Mouse (Mus musculus) spleen, adult 10 weeks (tissue): Measurements from ENCODE around the gene Zfp472. TPM values are rescaled to one million over a fixed set of nuclear protein-coding genes. Genes with fewer than 3 reads are reported as not detected.

Experiments used
- polyA plus RNA-seq: library from polyadenylated mRNA; stranded (reverse); fragments of 350-450 nt; fragmentation: Illumina TruSeq; extraction: RNeasy Lipid Tissue Mini Kit (QIAGEN cat#74804); gene quantifications from one replicate; pipeline ENCODE4 v1.2.3, GENCODE M21; 2015; ENCODE audit warnings: low replicate concordance; ENCODE audit not compliant: insufficient read depth

Gene Zfp472
- 28.0 TPM for polyA plus RNA-seq

GRCm38 (mm10) chr17:32965623-32966290, at the start of gene Zfp472:
Gene Zfp472 (plus strand): TSS chr17:32965814.

DNA sequence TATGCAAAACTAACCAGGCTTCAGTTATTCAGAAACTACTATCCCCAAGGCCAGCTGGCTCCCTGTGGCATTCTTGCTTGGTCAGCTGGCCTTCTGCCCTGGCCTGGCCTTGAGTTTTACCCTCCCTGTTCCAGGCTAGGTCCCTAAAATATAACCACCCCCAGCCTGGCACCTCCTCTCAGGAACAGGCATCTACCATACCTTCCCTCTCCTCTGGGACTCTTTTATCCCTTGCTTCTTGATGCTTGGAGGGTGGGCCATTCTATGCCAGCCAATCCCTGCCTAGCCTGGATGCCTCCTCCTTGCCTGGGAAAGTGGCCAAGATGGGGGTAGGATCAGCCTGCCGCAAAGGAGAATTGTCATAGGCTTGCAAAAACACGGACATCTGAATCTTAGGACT, 48.5 kb upstream of the Zfp472 start, which contains the start of gene Cyp4f14:
TSS of gene Cyp4f14 (minus strand) at position 212 of the 400 bp plus-strand sequence.

GRCm38 (mm10) chr17:32947215-32947914, 18.2 kb upstream of the Zfp472 start, which contains the start of gene Cyp4f13:
Gene Cyp4f13 (minus strand): TSS chr17:32947402.

GRCm38 (mm10) chr17:32992699-32993474, 27.3 kb downstream of the Zfp472 start, which contains the start of gene Zfp952:
Gene Zfp952 (plus strand): TSS chr17:32993129.

Other genes with a start within 250 kb of the Zfp472 start
- 82.0 TPM for gene Zfp871, start 177.5 kb upstream of the Zfp472 start, polyA plus RNA-seq
- 1.0 TPM for gene Zfp811, start 155.9 kb upstream of the Zfp472 start, polyA plus RNA-seq
- 11.3 TPM for gene Zfp799, start 135.6 kb upstream of the Zfp472 start, polyA plus RNA-seq
- gene Zfp870, start 74.2 kb upstream of the Zfp472 start, polyA plus RNA-seq = 13.0 TPM
- gene Cyp4f14, start 48.5 kb upstream of the Zfp472 start, polyA plus RNA-seq = not detected
- 40.5 TPM for gene Cyp4f13, start 18.4 kb upstream of the Zfp472 start, polyA plus RNA-seq
- gene Zfp952, start 27.3 kb downstream of the Zfp472 start, polyA plus RNA-seq = 36.4 TPM
- gene Zfp763, start 67.6 kb downstream of the Zfp472 start, polyA plus RNA-seq = 7.5 TPM
- gene 4921501E09Rik, start 102.2 kb downstream of the Zfp472 start, polyA plus RNA-seq = not detected
- gene Zfp563, start 123.5 kb downstream of the Zfp472 start, polyA plus RNA-seq = 8.2 TPM
- gene Morc2b, start 173.9 kb downstream of the Zfp472 start, polyA plus RNA-seq = not detected
- not detected for gene Olfr55, start 202.6 kb downstream of the Zfp472 start, polyA plus RNA-seq
- not detected for gene Olfr239, start 225.5 kb downstream of the Zfp472 start, polyA plus RNA-seq